Mouse (Mus musculus) small intestine, adult 2 months (tissue): Measurements from ENCODE around the gene Fcamr. TPM values are rescaled to one million over a fixed set of nuclear protein-coding genes. Genes with fewer than 3 reads are reported as not detected.

Experiments
- H3K27ac ChIP-seq: fragments of 200-500 bp; 2 replicates; pipeline ENCODE4 v1.5.1; 2012; ENCODE audit warnings: low read depth, low read length, control low read depth, inconsistent platforms; ENCODE audit not compliant: insufficient read depth
- H3K27me3 ChIP-seq: fragments of 200-500 bp; 2 replicates; pipeline ENCODE4 v1.6.1; 2012; ENCODE audit warnings: mild to moderate bottlenecking, moderate library complexity, low read length, inconsistent platforms; ENCODE audit not compliant: control insufficient read depth, insufficient read depth
- H3K36me3 ChIP-seq: fragments of 200-500 bp; 2 replicates; pipeline ENCODE4 v1.6.1; 2012; ENCODE audit warnings: mild to moderate bottlenecking, low read length, control low read depth, inconsistent platforms; ENCODE audit not compliant: control insufficient read depth, insufficient read depth
- H3K4me1 ChIP-seq: fragments of 200-500 bp; 2 replicates; pipeline ENCODE4 v1.6.1; 2012; ENCODE audit warnings: low read length, inconsistent platforms, mixed read lengths; ENCODE audit not compliant: control insufficient read depth, insufficient read depth, insufficient read length
- H3K4me3 ChIP-seq: fragments of 200-500 bp; 2 replicates; pipeline ENCODE4 v1.5.1; 2012; ENCODE audit warnings: low read depth, mild to moderate bottlenecking, control low read depth, inconsistent platforms, low read length, moderate library complexity
- CTCF ChIP-seq: fragments of 200-500 bp; IDR thresholded peaks from 2 replicates; pipeline ENCODE4 v1.5.1; 2012; ENCODE audit warnings: low read depth, mild to moderate bottlenecking, control low read depth, inconsistent platforms, low read length, moderate library complexity, mixed read lengths; ENCODE audit not compliant: insufficient replicate concordance, insufficient read length; ENCODE audit errors: extremely low read depth
- POLR2A ChIP-seq: fragments of 200-500 bp; IDR thresholded peaks from 2 replicates; pipeline ENCODE4 v1.6.1; 2012; ENCODE audit warnings: low read depth, mild to moderate bottlenecking, control low read depth, inconsistent platforms, low read length, moderate library complexity
- WGBS: fragments of 180-500 bp; shearing (Covaris S2); methylation state at CpG from one replicate; pipeline ENCODE4 v1.1.7; 2018; 5-methylcytosine and 5-hydroxymethylcytosine counted together
- polyA plus RNA-seq: library from polyadenylated mRNA; depleted of rRNA; stranded (reverse); fragments of >200 nt; gene quantifications from 2 replicates; pipeline ENCODE4 v1.2.3, GENCODE M21; 2012; rRNA removed

Gene Fcamr
- polyA plus RNA-seq, 1 experiment: 1.6 TPM

GRCm38 (mm10) chr1:130850405-130850804 lies 49.7 kb downstream of the Fcamr start:
- WGBS: 75% methylated on average over 5 of the region's 5 CpGs

GRCm38 (mm10) chr1:130854819-130855218 lies 54.1 kb downstream of the Fcamr start:
- Histone ChIP-seq H3K4me3 (no peak overlapping the region), H3K36me3 (peaks cover 22% of the 10 kb centered on the region), H3K27ac (no peak overlapping the region), H3K27me3 (no peaks in the 10 kb centered on the region), H3K4me1 (no peaks in the 10 kb centered on the region)
- WGBS: 80% methylated on average over 9 of the region's 9 CpGs
- TF ChIP-seq CTCF: no peak
- TF ChIP-seq POLR2A: no peak

More at GRCm38 (mm10) chr1:130850405-130850804, 49.7 kb downstream of the Fcamr start:
- Histone ChIP-seq H3K27me3 (no peaks in the 10 kb centered on the region), H3K4me3 (no peak overlapping the region), H3K36me3 (peaks cover 65% of the 10 kb centered on the region), H3K27ac (peak overlapping the region; percentile 33; the same call in 1 of the 2 replicates), H3K4me1 (no peaks in the 10 kb centered on the region)
- no peak for TF ChIP-seq POLR2A
- TF ChIP-seq CTCF: no peak

GRCm38 (mm10) chr1:130855723-130856122 lies 55.0 kb downstream of the Fcamr start:
- no peak overlapping the region for H3K4me3 ChIP-seq
- TF ChIP-seq POLR2A (no peak), CTCF (no peak)
- peaks cover 13% of the 10 kb centered on the region for H3K36me3 ChIP-seq
- WGBS: 83% methylated on average over 2 of the region's 2 CpGs
- no peaks in the 10 kb centered on the region for H3K4me1 ChIP-seq
- H3K27ac ChIP-seq: no peak overlapping the region
- H3K27me3 ChIP-seq: no peaks in the 10 kb centered on the region

GRCm38 (mm10) chr1:130857456-130857855 lies 56.8 kb downstream of the Fcamr start:
- no peaks in the 10 kb centered on the region for H3K36me3 ChIP-seq
- TF ChIP-seq POLR2A (no peak), CTCF (no peak)
- 28% methylated on average over 4 of the region's 4 CpGs for WGBS

GRCm38 (mm10) chr1:130864238-130864637 lies 63.5 kb downstream of the Fcamr start:
- Histone ChIP-seq H3K27me3 (no peaks in the 10 kb centered on the region), H3K4me3 (no peak overlapping the region), H3K36me3 (no peaks in the 10 kb centered on the region), H3K27ac (no peak overlapping the region), H3K4me1 (no peaks in the 10 kb centered on the region)
- 55% methylated on average over 4 of the region's 4 CpGs for WGBS
- TF ChIP-seq CTCF (no peak), POLR2A (no peak)

More at GRCm38 (mm10) chr1:130857456-130857855, 56.8 kb downstream of the Fcamr start:
- Histone ChIP-seq H3K27me3 (no peaks in the 10 kb centered on the region), H3K4me1 (no peaks in the 10 kb centered on the region), H3K4me3 (no peak overlapping the region), H3K27ac (no peak overlapping the region)

Other genes starting within 250 kb of the Fcamr start
- gene Zp3r, start 171.3 kb upstream of the Fcamr start, polyA plus RNA-seq: not detected in 2 replicates
- 0.22 and 1.1 TPM in 2 replicates for gene C4bp, start 139.3 kb upstream of the Fcamr start, polyA plus RNA-seq
- gene Gm29427, start 85.1 kb upstream of the Fcamr start, polyA plus RNA-seq: not detected in 2 replicates
- gene Yod1, start 83.6 kb upstream of the Fcamr start, polyA plus RNA-seq: 0.50 and 1.5 TPM in 2 replicates
- 4.2 and 9.6 TPM in 2 replicates for gene Pfkfb2, start 71.6 kb upstream of the Fcamr start, polyA plus RNA-seq
- 15.1 and 64.1 TPM in 2 replicates for gene AA986860, start 68.9 kb upstream of the Fcamr start, polyA plus RNA-seq
- gene Pigr, start 25.8 kb downstream of the Fcamr start, polyA plus RNA-seq: 747 and 1,110 TPM in 2 replicates
- gene Fcmr, start 64.8 kb downstream of the Fcamr start, polyA plus RNA-seq: 10.4 and 10.7 TPM in 2 replicates
- gene Il24, start 86.6 kb downstream of the Fcamr start, polyA plus RNA-seq: not detected in 2 replicates
- not detected in 2 replicates for gene Il20, start 110.5 kb downstream of the Fcamr start, polyA plus RNA-seq
- not detected in 2 replicates for gene Il19, start 139.2 kb downstream of the Fcamr start, polyA plus RNA-seq
- not detected in 2 replicates for gene Il10, start 218.9 kb downstream of the Fcamr start, polyA plus RNA-seq